In the genomic region with DNA sequence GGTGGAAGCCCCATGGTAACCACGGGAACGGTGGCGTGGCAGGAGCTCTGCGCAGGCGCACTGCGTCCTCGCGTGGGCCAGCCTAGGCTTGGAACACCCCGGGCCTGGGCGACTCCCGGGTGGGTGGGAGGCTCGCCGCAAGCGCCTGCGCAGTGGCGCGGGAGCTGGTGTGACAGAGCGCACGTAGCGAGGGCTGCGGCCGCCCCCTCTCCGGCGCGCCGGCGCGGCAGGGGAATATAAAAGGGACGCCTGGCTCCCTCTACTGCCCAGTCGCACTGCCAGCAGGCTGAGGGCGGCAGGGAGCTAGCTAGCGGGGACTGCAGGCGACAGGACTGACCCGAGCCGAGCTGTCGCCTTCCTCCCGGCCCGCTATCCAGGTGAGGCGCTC, we compare ENCODE assay signal across 8 mouse cellular contexts. TPM values are rescaled to one million over a fixed set of nuclear protein-coding genes. Genes with fewer than 3 reads are reported as not detected.
DNase-seq lines count a peak whose midpoint lies in the region; ATAC-seq lines count a peak whose summit lies in the region.

A gene (plus strand): TSS at position 197 of the 388 bp plus-strand sequence.

- peak; percentile 100 for DNase-seq in CD4-positive, CD25-positive, alpha-beta regulatory T cell, adult 2 months (ENCODE audit: low read depth, low spot score)
- DNase-seq in fibroblast of lung, adult 2 months (ENCODE audit: low read depth) = peak; percentile 94
- peak; percentile 100 for DNase-seq in kidney, postnatal 14 days
- peak; percentile 95 for DNase-seq in liver, embryonic 13.5 days
- DNase-seq in neural tube, embryonic 10.5 days (ENCODE audit: extremely low spot score, low spot score) = peak; percentile 99

- H3K27me3 ChIP-seq in heart, embryonic 14.5 days (ENCODE audit: control insufficient read depth, insufficient read depth, low read length) = no peaks in the 10 kb centered on the region
- no peaks in the 10 kb centered on the region for H3K27me3 ChIP-seq in liver, embryonic 13.5 days
- no peaks in the 10 kb centered on the region for H3K27me3 ChIP-seq in stomach, embryonic 16.5 days (ENCODE audit: control insufficient read depth, insufficient read depth, low read length)

- H3K4me2 ChIP-seq in heart, embryonic 14.5 days (ENCODE audit: low read length) = peak within 1 kb of the TSS; percentile 87
- peak within 1 kb of the TSS; percentile 92 for H3K4me2 ChIP-seq in liver, embryonic 13.5 days
- H3K4me2 ChIP-seq in stomach, embryonic 16.5 days (ENCODE audit: low read depth, low read length) = peak within 1 kb of the TSS; percentile 82

- H3K9ac ChIP-seq in heart, embryonic 14.5 days (ENCODE audit: low read length) = peak within 1 kb of the TSS; percentile 92
- peak within 1 kb of the TSS; percentile 92 for H3K9ac ChIP-seq in liver, embryonic 13.5 days
- H3K9ac ChIP-seq in stomach, embryonic 16.5 days (ENCODE audit: low read length) = peak within 1 kb of the TSS; percentile 97

- peaks cover 4% of the 10 kb centered on the region; the same call in 1 of the 2 replicates for H3K4me1 ChIP-seq in brown adipose tissue, adult 24 weeks (ENCODE audit: control insufficient read depth, insufficient read depth, insufficient read length, low read length)
- H3K4me1 ChIP-seq in heart, embryonic 14.5 days (ENCODE audit: control insufficient read depth in 2 of 2, insufficient read depth in 2 of 2, low read length in 2 of 2) = peaks cover 3 to 16% of the 10 kb centered on the region in 2 experiments
- peaks cover 38% of the 10 kb centered on the region for H3K4me1 ChIP-seq in liver, embryonic 13.5 days (replicated peaks)
- H3K4me1 ChIP-seq in stomach, embryonic 16.5 days (ENCODE audit: control insufficient read depth, insufficient read depth, low read length) = peaks cover 22% of the 10 kb centered on the region

- H3K9me3 ChIP-seq in heart, embryonic 14.5 days (ENCODE audit: control insufficient read depth, low read length) = no peaks in the 10 kb centered on the region
- H3K9me3 ChIP-seq in liver, embryonic 13.5 days (replicated peaks) = no peaks in the 10 kb centered on the region
- no peaks in the 10 kb centered on the region for H3K9me3 ChIP-seq in stomach, embryonic 16.5 days (replicated peaks; ENCODE audit: control insufficient read depth, low read length)

- peak within 1 kb of the TSS; percentile 95 for H3K27ac ChIP-seq in brown adipose tissue, adult 24 weeks (replicated peaks; ENCODE audit: low read depth, low read length)
- H3K27ac ChIP-seq in heart, embryonic 14.5 days (replicated peaks in 1 of 2; ENCODE audit: control insufficient read depth in 1 of 2, insufficient read depth in 1 of 2, low read depth in 2 of 2, low read length in 2 of 2) = peak within 1 kb of the TSS; percentile 91 to 96
- H3K27ac ChIP-seq in liver, embryonic 13.5 days = peak within 1 kb of the TSS; percentile 90
- peak within 1 kb of the TSS; percentile 97 for H3K27ac ChIP-seq in stomach, embryonic 16.5 days (ENCODE audit: low read length)

- under 1% methylated on average over 36 of the region's 39 CpGs for WGBS in heart, embryonic 14.5 days
- under 1% methylated on average over 37 of the region's 39 CpGs for WGBS in liver, embryonic 13.5 days (ENCODE audit: insufficient replicate concordance)
- under 1% methylated on average over 33 of the region's 39 CpGs for WGBS in stomach, embryonic 16.5 days

- peak within 1 kb of the TSS; percentile 94 for H3K4me3 ChIP-seq in brown adipose tissue, adult 24 weeks (ENCODE audit: insufficient read depth, low read depth, low read length)
- H3K4me3 ChIP-seq in heart, embryonic 14.5 days (ENCODE audit: control insufficient read depth in 1 of 2, insufficient read depth in 1 of 2, low read depth in 1 of 2, low read length in 2 of 2) = peak within 1 kb of the TSS; percentile 76 to 80
- H3K4me3 ChIP-seq in liver, embryonic 13.5 days (replicated peaks) = peak within 1 kb of the TSS; percentile 87
- H3K4me3 ChIP-seq in stomach, embryonic 16.5 days (replicated peaks; ENCODE audit: low read length) = peak within 1 kb of the TSS; percentile 89

- no peaks in the 10 kb centered on the region for H3K36me3 ChIP-seq in heart, embryonic 14.5 days (ENCODE audit: control insufficient read depth, insufficient read depth, low read length)
- no peaks in the 10 kb centered on the region for H3K36me3 ChIP-seq in liver, embryonic 13.5 days
- no peaks in the 10 kb centered on the region for H3K36me3 ChIP-seq in stomach, embryonic 16.5 days (ENCODE audit: control insufficient read depth, insufficient read depth, low read length)

- ATAC-seq in heart, embryonic 14.5 days (ENCODE audit: insufficient number of reproducible peaks, insufficient read depth, low FRiP score, low read depth) = peak; percentile 99
- ATAC-seq in liver, embryonic 13.5 days (ENCODE audit: low read depth) = peak; percentile 98
- ATAC-seq in stomach, embryonic 16.5 days (ENCODE audit: insufficient read depth, low FRiP score) = peak; percentile 99

RNA-seq across cellular contexts. Expression of the gene that starts here (rescaled TPM):
- 13.4 and 49.0 TPM in 2 replicates for polyA plus RNA-seq in brown adipose tissue, adult 24 weeks (2012; ENCODE audit: insufficient read depth, insufficient read length, missing spikeins)
- 42.5 and 46.6 TPM in 2 replicates for polyA plus RNA-seq in heart, embryonic 14.5 days (2014; fragmentation: Nextera tagmentation; extraction: Ambion mirVana)
- polyA plus RNA-seq in liver, embryonic 13.5 days (2015; fragmentation: Nextera tagmentation; extraction: Ambion mirVana) = 13.9 and 16.9 TPM in 2 replicates
- polyA plus RNA-seq in stomach, embryonic 16.5 days (2015; fragmentation: Nextera tagmentation; extraction: Ambion mirVana) = 80.9 and 90.0 TPM in 2 replicates

Comparison
In these comparisons a context has a peak if more than half of its experiments do, and no peak if none do; other contexts are left out.
1. Peak in every context shown above with its lines: DNase-seq, ATAC-seq, H3K4me3 ChIP-seq and H3K27ac ChIP-seq.